Mouse (Mus musculus): ENCODE measurements at regions not wholly inside any gene's neighbourhood (a gene's known extent, or its start where the extent isn't known, plus 50 kb on each side); places are given as distances from the start of the nearest gene placed in this dataset.
"Not testable (repeated sequence)": the region's sequence is repeated elsewhere in the genome, so short reads cannot be mapped to it uniquely, and the experiment has no call there.

DNA sequence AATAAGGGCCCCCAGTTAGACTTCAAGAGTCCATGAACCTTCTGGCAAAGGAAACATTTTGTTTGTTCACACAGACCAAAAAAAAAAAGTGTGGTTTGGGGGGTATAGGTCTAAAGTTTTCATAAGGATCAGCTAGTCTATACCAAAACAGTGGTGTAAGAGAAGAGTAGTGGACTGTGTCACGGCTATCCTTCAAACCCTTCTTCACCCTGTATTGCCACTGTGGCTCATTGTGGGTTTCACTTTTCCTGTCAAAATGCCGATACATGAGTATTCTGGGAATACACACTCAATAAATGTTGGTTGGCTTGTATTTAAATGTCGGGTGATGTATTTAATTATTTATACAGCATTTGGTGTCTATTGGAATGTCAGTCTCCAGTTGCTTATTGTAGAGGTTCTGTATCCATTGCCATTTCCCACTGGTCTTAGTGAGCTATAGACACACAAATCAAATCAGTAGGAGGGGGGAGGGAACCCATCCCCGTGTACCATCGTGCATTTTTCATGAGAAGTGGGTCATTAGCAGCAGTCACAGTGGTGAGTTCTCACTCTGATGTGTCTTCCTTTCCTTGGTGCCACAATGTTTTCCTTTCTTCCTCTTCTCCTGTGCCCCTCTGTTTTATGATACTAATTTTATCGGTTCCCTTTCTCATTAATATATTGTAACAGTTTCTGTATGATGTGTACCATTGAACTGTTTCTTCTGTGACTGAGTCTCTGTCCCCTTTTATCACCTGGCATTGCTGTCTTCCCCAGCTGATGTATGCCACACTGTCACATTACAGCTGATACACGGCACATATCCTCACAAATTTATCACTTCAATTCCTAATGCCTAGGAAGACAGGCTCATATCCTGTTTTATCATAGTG lies 187.8 kb upstream of the Tsc22d2 start:
- no peak for DNase-seq (ENCODE audit: low read depth, low spot score)

DNA sequence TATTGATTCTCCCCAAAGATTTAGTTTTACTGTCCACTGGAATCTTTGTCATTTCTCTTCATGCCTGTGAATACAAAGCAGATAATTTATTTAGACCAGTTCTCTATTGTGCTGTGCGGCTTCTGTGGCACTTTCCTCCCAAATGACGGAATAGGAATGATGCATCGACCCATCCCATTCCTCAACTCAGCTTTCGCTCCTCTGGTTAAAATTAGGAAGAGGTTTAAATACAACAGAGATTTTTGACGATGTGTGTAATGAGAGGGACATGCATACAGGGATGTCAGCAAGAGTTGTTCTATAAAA lies 187.2 kb upstream of the Tsc22d2 start:
- DNase-seq (ENCODE audit: low read depth, low spot score), result no peak

DNA sequence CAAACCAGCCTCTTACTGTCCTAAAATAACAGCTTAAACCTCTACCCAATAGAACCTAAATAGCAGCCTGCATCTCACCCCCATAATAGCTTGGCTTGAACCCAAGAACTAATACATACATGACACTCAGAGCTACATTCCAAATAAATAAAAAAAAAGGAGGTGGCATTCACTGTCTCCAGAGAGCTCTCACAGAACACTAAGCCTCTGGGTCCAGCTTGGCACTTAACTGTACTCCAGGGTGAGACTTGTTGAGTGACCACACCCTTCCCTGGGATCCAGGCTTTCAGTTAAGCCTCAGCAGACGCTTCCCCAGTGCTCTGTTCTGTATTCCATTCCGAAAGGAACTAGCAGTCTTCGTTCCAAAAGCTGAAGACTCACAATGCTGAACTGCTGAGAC lies 186.3 kb upstream of the Tsc22d2 start:
- DNase-seq (ENCODE audit: low read depth, low spot score), result no peak

DNA sequence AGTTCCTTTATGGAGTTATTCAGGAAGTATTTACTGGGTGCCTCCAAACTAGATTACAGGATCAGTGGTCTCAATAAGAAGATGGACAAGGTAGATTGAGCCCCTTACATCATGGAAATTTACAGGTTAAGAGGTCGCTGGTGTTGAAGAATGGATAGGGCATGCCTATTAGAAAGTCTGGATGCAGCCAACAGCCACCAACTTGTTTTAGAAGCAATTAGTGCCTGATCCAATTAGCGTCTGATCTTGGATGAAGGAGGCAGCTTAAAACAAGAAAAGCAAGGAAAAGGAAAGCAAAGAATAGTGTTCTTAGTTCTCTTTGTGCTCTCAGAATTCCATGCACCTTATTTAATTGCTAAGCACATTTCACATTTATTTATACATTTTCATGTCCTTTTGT lies 182.8 kb upstream of the Tsc22d2 start:
- DNase-seq (ENCODE audit: low read depth, low spot score), result no peak

DNA sequence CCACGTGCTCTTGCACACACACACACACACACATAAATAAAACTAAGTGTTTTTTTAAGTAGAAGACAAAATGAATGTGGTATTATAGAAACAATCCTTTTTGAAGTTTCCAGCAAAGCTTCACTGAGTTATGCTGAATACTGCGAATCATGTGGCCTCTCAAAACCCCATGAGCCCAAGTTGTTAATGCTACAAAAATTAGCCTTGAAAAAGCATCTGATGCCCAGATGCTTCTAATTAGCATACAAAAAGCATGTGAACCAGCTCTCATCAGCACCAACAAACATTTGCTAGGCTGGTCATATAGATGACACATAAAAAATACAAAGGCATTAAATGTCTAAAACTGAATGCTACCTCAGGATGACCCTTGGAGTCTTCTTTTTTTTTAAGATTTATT lies 181.2 kb upstream of the Tsc22d2 start:
- DNase-seq (ENCODE audit: low read depth, low spot score), result no peak

DNA sequence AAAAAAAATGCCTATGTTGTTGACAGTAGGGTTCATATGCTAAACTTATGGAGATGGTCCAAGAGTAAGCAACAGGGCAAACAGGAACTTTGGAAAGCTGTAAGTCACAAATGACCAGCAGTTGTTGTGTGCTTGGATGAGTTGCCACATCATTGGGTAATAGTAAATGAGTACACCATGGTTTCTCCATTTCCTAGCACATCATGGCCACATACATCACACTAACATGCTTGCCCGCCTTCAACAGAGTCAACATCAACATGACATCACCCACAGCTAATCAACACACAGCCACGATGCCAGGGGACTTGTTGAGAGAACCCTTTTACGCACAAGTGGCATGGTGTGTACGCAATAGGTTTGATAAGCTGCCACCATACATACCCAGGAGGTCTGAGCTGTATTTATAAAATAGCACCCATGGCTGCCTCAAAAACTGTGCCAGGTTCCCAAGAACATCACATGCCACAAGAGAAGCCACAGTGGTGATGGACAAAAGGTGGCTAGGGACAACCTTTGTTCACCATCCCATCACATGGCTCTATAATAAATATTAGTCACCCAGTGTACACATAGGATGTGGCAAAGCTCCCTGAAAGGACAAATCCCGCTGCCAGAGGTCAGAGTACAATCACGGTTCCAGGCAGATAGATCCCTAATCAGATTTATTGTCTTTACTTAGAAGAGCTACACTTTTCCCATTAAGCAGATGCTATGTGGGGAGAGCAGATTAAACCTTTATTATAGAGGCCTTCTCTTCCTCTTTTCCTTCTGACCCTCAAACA lies 179.5 kb upstream of the Tsc22d2 start:
- no peak for DNase-seq (ENCODE audit: low read depth, low spot score)

DNA sequence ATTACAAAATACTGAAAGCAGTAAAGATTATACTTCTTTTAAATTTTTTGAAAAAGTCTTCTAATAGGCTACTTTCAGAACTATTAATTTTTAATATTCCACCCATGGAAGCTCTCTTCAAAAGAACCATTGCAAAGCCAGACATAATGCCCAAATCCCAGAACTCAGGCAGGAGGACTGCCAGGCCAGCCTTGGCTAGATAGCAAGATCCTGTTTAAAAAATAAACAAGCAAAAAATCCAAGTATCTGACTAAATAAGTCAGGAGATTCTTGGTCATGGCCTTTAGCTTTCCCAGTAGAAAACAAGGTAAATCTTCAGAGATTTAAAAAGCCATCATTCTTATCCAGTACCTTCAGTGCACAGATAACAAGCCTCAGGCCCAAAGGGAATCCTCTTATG lies 176.4 kb upstream of the Tsc22d2 start:
- DNase-seq (ENCODE audit: low read depth, low spot score), result no peak

DNA sequence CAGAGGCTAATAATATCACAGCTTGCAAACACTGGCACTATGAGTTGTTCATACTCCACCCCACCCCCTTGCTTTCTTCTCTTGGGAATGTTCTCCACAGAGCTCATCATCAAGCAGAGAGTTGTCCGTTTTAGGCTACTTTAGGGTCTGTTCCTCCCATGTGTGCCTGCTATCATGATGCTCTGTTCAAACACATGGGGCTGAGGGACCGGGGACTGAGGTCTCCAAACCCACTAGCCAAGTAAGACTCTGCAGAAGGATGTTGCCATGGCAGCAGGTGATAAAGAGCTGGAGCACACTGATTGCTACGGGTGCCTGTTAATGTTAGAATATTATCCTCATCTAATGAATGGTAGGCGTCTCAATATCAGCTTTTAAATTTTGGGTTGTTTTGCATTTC lies 173.7 kb upstream of the Tsc22d2 start:
- DNase-seq (ENCODE audit: low read depth, low spot score), result no peak

DNA sequence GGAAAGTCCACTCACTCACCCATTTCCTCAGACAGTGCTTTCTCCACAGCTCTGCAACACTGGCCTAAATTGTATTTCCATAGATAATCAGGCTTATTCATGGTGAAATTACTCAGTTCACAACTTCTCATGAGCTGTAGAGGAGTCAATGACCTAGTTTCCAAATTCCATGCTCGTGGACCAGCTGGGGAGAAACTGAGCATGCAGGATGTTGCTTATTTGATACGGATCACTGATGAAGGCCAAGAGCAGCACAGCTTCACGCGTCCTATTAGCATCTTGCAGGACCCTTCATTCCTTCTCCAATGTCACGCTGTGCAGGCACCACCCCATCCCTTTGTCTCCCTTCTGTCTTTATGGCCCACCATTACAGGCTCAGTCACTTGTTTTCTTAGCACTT lies 169.2 kb upstream of the Tsc22d2 start:
- no peak for DNase-seq (ENCODE audit: low read depth, low spot score)

DNA sequence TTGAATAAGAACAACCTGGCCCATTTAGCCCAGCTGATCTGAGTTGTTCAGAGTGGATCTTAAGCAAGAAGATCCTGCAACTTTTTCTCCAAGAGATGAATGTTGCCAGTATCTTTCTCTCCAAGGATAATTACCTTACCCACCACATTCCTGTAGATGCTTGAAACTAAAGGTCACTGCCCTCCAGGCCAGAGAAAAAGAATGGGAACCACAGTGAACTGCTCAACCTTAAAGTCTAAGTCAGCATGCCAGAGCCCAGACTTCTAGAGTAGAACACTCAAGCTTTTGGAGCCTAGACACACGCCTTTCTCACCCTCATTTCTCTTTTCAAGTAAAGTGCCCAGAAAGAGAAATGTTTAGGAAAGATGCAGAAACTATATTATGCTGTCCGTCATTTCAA lies 166.5 kb upstream of the Tsc22d2 start:
- no peak for DNase-seq (ENCODE audit: low read depth, low spot score)

DNA sequence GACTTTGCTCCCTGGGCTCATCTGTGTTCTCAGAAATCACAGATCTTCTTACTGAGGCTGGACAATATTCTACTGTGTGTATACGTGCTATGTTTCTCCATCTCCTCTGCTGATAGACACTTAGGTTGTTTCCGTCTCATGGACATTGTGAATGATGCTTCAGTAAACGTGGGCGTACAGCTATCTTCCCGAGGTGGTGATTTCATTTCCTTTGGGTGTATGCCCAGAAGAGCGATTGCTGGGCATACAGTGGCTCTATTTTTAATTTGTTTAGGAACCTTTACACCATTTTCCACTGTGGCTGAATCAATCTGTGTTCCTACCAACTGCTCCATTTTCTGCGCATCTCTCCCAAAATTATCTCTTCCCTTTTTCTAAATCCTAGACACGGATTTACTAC lies 160.6 kb upstream of the Tsc22d2 start:
- DNase-seq (ENCODE audit: low read depth, low spot score), result no peak

DNA sequence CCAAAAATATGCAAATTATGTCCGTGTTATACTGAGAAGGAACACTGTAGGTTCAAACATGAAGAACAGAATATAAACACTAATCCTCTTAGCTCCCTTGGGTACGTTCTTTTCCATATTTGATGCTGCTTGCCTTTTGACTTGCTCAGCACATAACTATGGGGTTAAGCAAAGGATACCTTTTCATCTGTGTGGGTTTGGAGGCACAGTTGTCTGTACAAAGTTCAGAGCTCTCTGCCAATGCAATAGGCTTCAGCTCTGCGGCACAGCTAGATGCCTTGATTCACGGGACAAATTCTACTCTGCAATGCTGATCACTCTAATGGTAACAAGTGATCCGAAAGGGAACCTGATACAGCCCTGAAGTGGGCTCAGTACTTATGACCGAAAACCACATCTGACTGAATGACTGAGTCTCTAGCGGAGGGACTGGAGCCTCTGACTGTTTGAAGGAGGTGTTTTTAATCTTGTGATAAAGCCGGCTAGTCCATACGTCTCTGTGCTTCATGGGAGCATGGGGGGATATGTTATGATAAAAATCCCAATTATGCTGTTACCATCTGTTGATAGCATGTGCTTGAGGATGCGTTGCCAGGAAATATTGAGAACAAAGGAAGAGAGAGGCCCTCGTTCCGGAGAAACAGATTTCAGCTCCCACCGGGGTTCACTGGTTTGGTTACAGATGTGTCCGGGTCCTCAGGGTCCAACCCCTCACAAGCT lies 146.7 kb upstream of the Tsc22d2 start:
- no peak for DNase-seq (ENCODE audit: low read depth, low spot score)

DNA sequence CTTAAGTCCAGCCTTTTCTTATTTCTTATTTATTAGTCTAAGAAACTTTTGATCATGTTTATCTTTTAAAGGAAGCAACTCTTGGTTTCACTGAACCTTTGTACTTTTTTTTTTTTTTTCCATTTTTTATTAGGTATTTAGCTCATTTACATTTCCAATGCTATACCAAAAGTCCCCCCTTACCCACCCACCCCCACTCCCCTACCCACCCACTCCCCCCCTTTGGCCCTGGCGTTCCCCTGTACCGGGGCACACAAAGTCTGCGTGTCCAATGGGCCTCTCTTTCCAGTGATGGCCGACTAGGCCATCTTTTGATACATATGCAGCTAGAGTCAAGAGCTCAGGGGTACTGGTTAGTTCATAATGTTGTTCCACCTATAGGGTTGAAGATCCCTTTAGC lies 143.1 kb upstream of the Tsc22d2 start:
- DNase-seq (ENCODE audit: low read depth, low spot score), result not testable (repeated sequence)

DNA sequence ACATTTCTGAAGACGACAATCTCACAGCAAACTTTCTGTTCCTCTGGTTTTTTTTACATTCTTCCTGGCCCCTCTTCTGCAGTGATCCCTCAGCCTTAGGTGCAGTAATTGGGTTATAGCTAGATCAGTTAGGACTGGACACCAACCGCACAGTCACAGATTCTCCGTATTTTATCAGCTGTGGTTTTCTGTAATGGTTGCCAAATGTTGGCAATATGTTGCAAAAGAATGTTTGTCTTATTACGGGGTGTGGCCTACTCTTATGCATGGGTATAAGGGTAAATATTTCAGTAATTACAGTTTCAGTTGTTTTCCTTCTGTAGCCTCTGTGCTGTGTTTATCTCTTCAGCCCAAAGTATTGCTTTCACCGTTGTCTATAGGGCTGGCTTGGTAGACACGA lies 133.2 kb upstream of the Tsc22d2 start:
- DNase-seq (ENCODE audit: low read depth, low spot score), result no peak

DNA sequence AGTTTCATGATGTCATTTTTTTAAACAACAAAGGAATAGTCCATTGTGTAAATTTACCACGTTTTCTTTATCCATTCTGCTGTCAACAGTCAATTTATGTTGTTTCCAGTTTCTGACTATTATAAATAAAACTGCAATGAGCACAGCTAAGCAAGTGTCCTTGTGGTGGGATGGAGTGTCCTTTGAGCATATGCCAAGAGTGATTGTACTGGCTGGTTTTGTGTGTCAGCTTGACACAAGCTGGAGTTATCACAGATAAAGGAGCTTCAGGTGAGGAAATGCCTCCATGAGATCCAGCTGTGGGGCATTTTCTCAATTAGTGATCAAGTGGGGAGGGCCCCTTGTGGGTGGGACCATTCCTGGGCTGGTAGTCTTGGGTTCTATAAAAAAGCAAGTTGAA lies 130.1 kb upstream of the Tsc22d2 start:
- DNase-seq (ENCODE audit: low read depth, low spot score), result not testable (repeated sequence)

DNA sequence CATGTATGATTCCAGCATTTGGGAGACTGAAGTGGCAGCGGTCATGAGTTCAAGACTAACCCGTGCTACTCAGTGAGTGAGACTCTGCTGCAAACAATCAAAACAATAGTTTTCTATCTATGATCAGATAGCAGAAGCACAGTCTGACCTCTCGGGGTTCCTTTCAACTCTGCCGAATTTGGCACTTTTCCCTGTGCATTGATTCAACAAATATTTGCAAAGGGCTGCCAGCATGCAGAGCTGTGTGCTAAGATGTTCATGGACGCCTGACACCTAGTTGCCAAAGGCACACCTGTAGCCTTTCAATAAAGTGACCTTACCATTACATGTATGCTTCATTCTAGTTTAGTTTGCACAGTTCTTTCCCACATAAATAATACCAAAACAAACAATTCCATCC lies 118.7 kb upstream of the Tsc22d2 start:
- DNase-seq (ENCODE audit: low read depth, low spot score), result no peak

DNA sequence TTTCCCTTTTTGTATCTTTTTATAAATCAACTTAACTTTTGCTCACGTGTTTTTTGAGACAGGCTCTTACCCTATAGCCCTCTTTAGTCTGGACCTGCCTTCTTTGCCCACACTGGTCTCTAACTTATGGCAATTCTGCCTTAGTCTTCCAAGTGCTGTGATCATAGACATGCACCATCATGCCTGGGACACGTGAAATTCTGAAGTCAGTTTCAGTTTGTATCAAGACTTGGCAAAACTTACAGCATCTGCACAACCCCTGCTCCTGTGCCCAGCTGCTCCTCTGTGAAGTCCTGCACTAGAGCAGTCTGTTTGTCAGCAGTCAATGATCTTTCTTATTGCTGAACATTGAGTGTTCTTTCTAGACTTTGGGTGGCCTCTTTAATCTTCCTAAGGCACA lies 114.3 kb upstream of the Tsc22d2 start:
- no peak for DNase-seq (ENCODE audit: low read depth, low spot score)

DNA sequence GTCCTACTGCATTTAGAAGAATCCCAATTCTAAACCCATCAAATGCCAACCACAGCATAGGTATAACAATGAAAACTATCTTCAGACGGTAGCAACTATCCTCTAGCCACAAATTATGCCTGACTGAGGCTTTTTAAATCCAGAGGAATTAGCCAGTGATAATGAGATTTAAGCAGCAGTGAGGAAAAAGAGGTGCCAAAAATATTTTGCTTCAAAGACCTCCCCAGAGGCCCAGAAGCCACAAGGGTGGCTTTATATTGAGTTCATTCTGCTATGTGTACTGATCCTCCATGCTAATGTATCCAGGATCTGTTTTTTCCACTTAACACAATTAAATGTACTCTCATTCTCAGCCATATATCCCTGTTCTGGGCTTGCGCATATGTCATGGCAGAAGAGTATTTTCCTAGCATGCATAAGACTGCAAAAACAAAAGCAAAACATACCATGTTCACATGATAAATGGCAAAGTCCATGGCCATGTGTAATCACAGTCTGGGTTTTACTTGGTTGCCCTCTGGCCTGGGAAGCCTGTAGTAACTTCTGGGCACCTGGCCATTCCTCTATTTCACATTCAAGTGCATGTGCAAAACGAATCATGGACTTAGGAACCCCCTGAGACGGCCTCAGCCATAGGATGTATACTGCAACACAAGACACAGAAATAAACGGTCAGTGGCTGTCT lies 113.6 kb upstream of the Tsc22d2 start:
- no peak for DNase-seq (ENCODE audit: low read depth, low spot score)

DNA sequence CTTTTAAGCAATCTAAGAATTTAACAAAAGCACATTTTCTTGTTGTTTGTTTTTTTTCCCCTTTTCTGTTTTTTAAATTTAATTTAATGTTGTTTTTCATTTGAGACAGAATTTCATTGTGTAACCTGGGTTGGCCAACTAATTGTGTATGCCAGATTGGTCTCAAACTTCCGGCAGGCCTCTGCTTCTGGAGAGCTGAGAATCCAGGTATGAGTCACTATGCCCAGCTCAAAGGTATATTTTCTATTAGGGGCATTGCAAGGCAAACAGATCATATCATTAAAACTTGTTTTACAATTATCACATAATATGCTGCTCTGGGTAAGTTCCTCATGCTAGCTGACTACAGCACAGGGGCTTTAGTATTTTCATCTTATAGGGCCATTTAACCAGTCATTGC lies 112.2 kb upstream of the Tsc22d2 start:
- no peak for DNase-seq (ENCODE audit: low read depth, low spot score)

DNA sequence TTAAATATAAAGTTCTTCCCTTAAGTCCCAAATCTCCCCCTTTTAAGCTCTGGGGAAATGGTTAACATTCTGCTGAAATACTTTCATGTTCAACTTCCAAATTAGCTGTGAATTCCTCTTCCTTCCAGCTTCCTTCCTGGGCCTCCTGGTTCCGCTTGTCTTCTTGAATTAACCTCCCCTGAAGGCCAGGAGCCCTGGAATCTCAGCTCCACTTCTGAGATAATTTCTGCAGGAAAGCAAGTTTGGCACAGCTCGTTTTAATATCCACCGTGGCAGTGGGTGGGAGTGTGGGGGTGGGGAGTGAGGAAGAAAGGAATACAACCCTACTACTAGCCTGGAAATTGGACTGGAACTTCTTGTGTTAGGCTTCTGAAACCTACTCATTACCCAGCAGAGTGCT lies 110.8 kb upstream of the Tsc22d2 start:
- no peak for DNase-seq (ENCODE audit: low read depth, low spot score)

DNA sequence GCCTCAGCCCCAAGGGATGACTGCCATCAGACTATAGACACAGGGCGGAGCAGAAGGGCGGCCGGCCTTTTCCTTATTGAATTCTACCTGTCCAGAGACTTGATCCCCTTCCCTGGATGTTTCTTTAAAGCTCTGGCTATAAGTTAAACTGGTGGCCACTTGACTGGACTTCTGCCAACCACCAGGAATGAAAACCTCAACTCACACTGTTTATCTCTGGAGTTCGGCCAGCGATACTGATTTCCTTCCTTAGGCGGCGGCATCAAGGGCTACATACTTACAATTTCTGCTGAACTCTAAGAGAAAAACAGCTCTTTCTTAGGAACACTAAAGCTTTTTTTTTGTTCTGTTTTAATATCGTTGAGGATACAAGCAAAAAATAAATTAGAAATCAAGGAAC lies 104.9 kb upstream of the Tsc22d2 start:
- no peak for DNase-seq (ENCODE audit: low read depth, low spot score)

DNA sequence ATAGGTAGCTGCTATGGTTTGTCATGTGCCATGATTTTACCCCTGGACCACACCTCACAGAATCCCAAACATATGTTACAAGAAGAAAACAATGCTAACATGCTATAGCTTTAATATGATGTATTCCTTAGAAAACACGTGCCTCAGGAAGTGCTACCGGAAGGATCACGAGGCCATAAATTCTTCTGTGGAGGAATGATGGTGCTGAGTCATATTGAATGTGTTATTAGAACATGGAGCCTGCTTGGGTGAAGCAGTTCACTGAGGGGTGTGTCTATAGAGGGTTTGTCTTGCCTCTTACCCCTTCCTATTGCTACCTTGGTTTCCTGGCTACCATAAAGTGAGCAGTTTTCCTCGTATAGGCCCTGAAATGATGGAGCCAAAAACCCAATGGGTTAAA lies 104.1 kb upstream of the Tsc22d2 start:
- DNase-seq (ENCODE audit: low read depth, low spot score), result no peak
